Mouse (Mus musculus) skeletal muscle tissue, postnatal 0 days (tissue): ENCODE data around the gene Gpr55. TPM values are rescaled to one million over a fixed set of nuclear protein-coding genes. Genes with fewer than 3 reads are reported as not detected.

ENCODE experiments used
- polyA plus RNA-seq: library from polyadenylated mRNA; unstranded; fragments of >200 nt; fragmentation: Nextera tagmentation; extraction: Ambion mirVana; gene quantifications from 2 replicates; pipeline ENCODE4 v1.2.1, GENCODE M21; 2015

Gene Gpr55
- 0.05 TPM in 1 of 2 replicates, not detected in the other for polyA plus RNA-seq

DNA sequence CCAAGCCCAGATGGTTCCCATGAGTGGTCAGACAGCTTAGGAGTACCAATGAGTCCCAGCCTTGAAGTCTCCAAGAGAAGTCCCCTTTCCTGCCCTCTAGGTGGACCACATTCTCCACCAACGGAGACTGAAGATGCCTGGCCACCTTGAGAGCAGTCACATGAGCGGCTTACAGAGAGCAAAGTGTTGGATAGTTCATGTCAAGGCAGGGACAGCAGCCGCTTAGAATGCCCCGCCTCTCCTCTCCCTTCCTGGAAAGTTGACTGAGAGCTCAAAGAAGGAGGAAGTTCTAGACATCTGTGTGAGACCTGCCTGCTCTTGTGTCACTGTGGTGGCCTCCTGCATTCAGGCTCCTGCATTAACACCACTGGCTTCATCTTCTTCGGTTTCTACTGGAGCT, at the start of gene Gpr55:
Gpr55 (minus strand) TSS at position 135 of the 400 bp plus-strand sequence.

DNA sequence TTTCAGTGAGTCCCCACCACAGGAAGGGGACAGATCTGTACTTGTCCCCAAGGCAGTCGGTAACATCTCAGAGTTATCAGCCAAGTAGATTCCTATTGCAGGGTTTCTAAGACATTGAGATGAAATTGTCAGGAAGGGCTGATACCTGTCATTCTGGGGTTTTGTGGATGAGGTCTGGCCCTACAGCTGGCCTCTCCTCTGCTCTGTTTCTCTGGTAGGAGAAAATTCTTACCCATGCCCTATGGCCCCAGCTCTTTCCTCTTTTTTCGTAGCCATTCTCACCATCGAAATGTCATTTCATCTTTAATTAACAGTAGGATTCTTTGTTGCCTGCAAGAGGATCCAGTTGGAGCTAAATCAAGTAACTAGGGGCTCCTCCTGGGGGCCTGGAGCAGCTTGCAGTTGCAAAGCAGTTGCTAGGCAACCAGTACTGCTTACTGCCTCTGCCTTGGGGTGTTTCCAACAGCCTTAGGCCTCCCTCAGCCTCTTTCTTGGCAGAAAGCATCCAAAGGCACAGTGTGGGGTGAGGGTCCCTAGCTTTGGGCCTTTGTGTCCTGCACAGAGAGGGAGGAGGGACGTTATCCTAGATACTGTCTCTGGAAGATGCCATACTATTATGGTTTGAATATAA, 32.6 kb downstream of the Gpr55 start, which contains the start of gene 4933407L21Rik:
4933407L21Rik (plus strand) TSS at position 427 of the 631 bp plus-strand sequence.

DNA sequence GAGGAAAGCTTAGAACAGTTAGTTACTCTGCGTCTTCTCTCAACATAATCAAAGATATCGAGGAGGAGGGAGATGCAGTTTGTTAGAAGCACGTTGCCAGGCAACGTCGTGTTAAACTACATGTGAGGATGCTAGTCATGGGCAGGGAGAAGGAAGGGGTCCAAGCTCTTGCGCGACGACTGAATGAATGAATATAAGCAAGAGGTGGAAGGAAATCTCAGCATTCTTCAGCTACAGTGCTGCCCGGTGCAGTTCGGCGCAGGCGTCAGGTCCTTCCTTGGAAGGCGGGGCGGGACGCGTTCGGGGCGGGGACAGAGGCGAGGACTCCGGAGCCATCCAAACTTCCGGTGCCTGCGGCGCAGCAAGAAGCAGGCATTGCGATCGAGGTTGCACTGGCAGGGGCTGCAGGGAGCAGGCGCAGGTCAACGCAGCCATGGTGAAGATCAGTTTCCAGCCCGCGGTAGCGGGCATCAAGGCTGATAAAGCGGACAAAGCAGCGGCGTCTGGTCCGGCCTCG, 66.5 kb downstream of the Gpr55 start, which contains the start of gene Itm2c:
Itm2c (plus strand) TSS at position 51 of the 517 bp plus-strand sequence.

Other genes starting within 250 kb of the Gpr55 start
- gene A630001G21Rik, start 182.4 kb downstream of the Gpr55 start, polyA plus RNA-seq: 0.71 and 1.2 TPM in 2 replicates
- 18.2 and 20.4 TPM in 2 replicates for gene Cab39, start 167.6 kb downstream of the Gpr55 start, polyA plus RNA-seq
- 80.7 and 95.8 TPM in 2 replicates for gene Itm2c, start 66.7 kb downstream of the Gpr55 start, polyA plus RNA-seq
- 1.1 and 1.4 TPM in 2 replicates for gene 4933407L21Rik, start 32.5 kb downstream of the Gpr55 start, polyA plus RNA-seq
- gene Spata3, start 55.8 kb upstream of the Gpr55 start, polyA plus RNA-seq: not detected in 2 replicates
- 0.12 TPM in 1 of 2 replicates, not detected in the other for gene 2810459M11Rik, start 84.9 kb upstream of the Gpr55 start, polyA plus RNA-seq
- gene Psmd1, start 103.4 kb upstream of the Gpr55 start, polyA plus RNA-seq: 116 and 118 TPM in 2 replicates
- gene Htr2b, start 151.0 kb upstream of the Gpr55 start, polyA plus RNA-seq: 1.7 and 2.5 TPM in 2 replicates
- gene Gm21972, start 172.6 kb upstream of the Gpr55 start, polyA plus RNA-seq: 0.19 TPM in 1 of 2 replicates, not detected in the other
- gene Armc9, start 193.8 kb upstream of the Gpr55 start, polyA plus RNA-seq: 5.2 and 6.5 TPM in 2 replicates